20 mouse cellular contexts compared by ENCODE assay signal in genomic region chr10:4996592-4996991, GRCm38 (mm10).
DNase-seq lines count a peak whose midpoint lies in the region; ATAC-seq and TF ChIP-seq lines count a peak whose summit lies in the region.
"Had no signal": no experiment of that assay in that cellular context is flagged by ENCODE, and none has a peak within 500 bp of the region (broad histone marks: within the 10 kb centered on the region; RNA-seq: fewer than 3 reads in every experiment).

No protein-coding gene starts in this region.

- peak; percentile 80 for ATAC-seq in megakaryocyte progenitor cell, adult 5-6 weeks (replicated peaks; ENCODE audit: poor library complexity)
- ATAC-seq: forebrain, embryonic 13.5 days; forebrain, embryonic 15.5 days; forebrain, postnatal 0 days had no signal

- H3K9ac ChIP-seq in MEL (ENCODE audit: control insufficient read depth, low read depth, low read length, poor library complexity, severe bottlenecking): no peak overlapping the region
- H3K9ac ChIP-seq: embryonic facial prominence, embryonic 12.5 days; forebrain, embryonic 13.5 days; forebrain, embryonic 15.5 days; forebrain, postnatal 0 days had no signal

- TF ChIP-seq RAD21 in MEL (IDR thresholded peaks at IDR 0.05; ENCODE audit: low read depth, low read length): no peak

- TF ChIP-seq CTCF in MEL (IDR thresholded peaks at IDR 0.05 in 2 of 3, conservative IDR thresholded peaks at IDR 0.05 in 1 of 3; ENCODE audit: control insufficient read depth in 1 of 3, insufficient read depth in 1 of 3, low read depth in 2 of 3, low read length in 3 of 3, poor library complexity in 1 of 3, severe bottlenecking in 1 of 3): no peak

- peak overlapping the region; percentile 37 for H3K27ac ChIP-seq in MEL (ENCODE audit: control insufficient read depth, low read depth, low read length)
- H3K27ac ChIP-seq: embryonic facial prominence, embryonic 10.5 days; embryonic facial prominence, embryonic 12.5 days; forebrain, embryonic 13.5 days; forebrain, embryonic 15.5 days had no signal

- TF ChIP-seq EP300 in MEL (IDR thresholded peaks at IDR 0.05; ENCODE audit: low read depth in 1 of 2, low read length in 2 of 2): peak; percentile 88

- peak; percentile 77 for DNase-seq in MEL (ENCODE audit: low read depth, low spot score)
- peak; percentile 54 for DNase-seq in MEL-GATA-1-ER (ENCODE audit: extremely low read depth, low read depth)
- DNase-seq in kidney, postnatal 10 days: no peak
- no peak for DNase-seq in ovary, postnatal 10 days (ENCODE audit: low spot score)
- no peak for DNase-seq in kidney, postnatal 36 days
- DNase-seq: adrenal gland, adult 2 months; adrenal gland, postnatal 10 days; adrenal gland, postnatal 25 days; cerebellum, adult 11 months; cerebellum, adult 18-20 months; cerebellum, adult 8-10 months; cerebellum, adult 9-11 months; cerebellum, postnatal 14 days; cerebellum, postnatal 36 days; forebrain, postnatal 0 days had no signal

- H3K9me3 ChIP-seq in MEL (replicated peaks; ENCODE audit: insufficient read depth, low read length): no peaks in the 10 kb centered on the region
- H3K9me3 ChIP-seq: embryonic facial prominence, embryonic 10.5 days; embryonic facial prominence, embryonic 12.5 days; forebrain, embryonic 13.5 days; forebrain, embryonic 15.5 days had no signal

- peaks cover 0 to 19% of the 10 kb centered on the region in 2 experiments; a peak in 2 of 4 replicates for H3K36me3 ChIP-seq in MEL (ENCODE audit: control insufficient read depth in 1 of 2, insufficient read depth in 2 of 2, low read length in 2 of 2)
- H3K36me3 ChIP-seq: embryonic facial prominence, embryonic 10.5 days; embryonic facial prominence, embryonic 12.5 days; forebrain, embryonic 15.5 days had no signal

- H3K4me1 ChIP-seq in MEL (ENCODE audit: control insufficient read depth in 1 of 2, insufficient read depth in 2 of 2, low read length in 2 of 2): peaks cover 11 to 14% of the 10 kb centered on the region in 2 experiments
- H3K4me1 ChIP-seq: embryonic facial prominence, embryonic 10.5 days; embryonic facial prominence, embryonic 12.5 days; forebrain, embryonic 13.5 days; forebrain, embryonic 15.5 days had no signal

- H3K27me3 ChIP-seq in MEL (ENCODE audit: control insufficient read depth in 1 of 2, insufficient read depth in 2 of 2, low read length in 2 of 2): no peaks in the 10 kb centered on the region
- H3K27me3 ChIP-seq: embryonic facial prominence, embryonic 12.5 days; forebrain, embryonic 13.5 days; forebrain, embryonic 15.5 days had no signal

- TF ChIP-seq POLR2A in MEL (IDR thresholded peaks at IDR 0.05; ENCODE audit: control insufficient read depth in 1 of 2, insufficient read depth in 1 of 2, low read depth in 1 of 2, low read length in 2 of 2, poor library complexity in 1 of 2): no peak

- H3K79me2 ChIP-seq in MEL (ENCODE audit: control insufficient read depth, insufficient read depth, low read length, poor library complexity): no peaks in the 10 kb centered on the region

- no peak overlapping the region for H3K4me3 ChIP-seq in MEL (ENCODE audit: control insufficient read depth in 1 of 2, insufficient read depth in 1 of 2, low read depth in 2 of 2, low read length in 2 of 2)
- H3K4me3 ChIP-seq: embryonic facial prominence, embryonic 10.5 days; embryonic facial prominence, embryonic 12.5 days; forebrain, embryonic 13.5 days; forebrain, embryonic 15.5 days had no signal

TF ChIP-seq in MEL, 35 proteins besides CTCF, POLR2A, EP300 and RAD21:
- TF ChIP-seq ETS1 (IDR thresholded peaks at IDR 0.05; ENCODE audit: low read depth, low read length) (peak; percentile 77), UBTF (IDR thresholded peaks at IDR 0.05; ENCODE audit: borderline replicate concordance, insufficient read depth, low read depth, low read length) (no peak), POLR2AphosphoS2 (IDR thresholded peaks at IDR 0.05; ENCODE audit: low read length) (no peak), ELF1 (IDR thresholded peaks at IDR 0.05; ENCODE audit: low read depth, low read length) (no peak), MAZ (IDR thresholded peaks at IDR 0.05; ENCODE audit: low read depth, low read length) (no peak), GATA1 (IDR thresholded peaks at IDR 0.05; ENCODE audit: low read depth, low read length) (peak; percentile 81), TCF12 (IDR thresholded peaks at IDR 0.05; ENCODE audit: low read depth, low read length) (peak; percentile 82), RCOR1 (IDR thresholded peaks at IDR 0.05; ENCODE audit: low read depth, low read length) (peak; percentile 74), ZC3H11A (IDR thresholded peaks at IDR 0.05; ENCODE audit: low read depth, low read length) (no peak), MYC (IDR thresholded peaks at IDR 0.05; ENCODE audit: low read depth, low read length) (0 out of 2 replicates have a peak, but pooled peaks have one; percentile 53), TAL1 (IDR thresholded peaks at IDR 0.05; ENCODE audit: low read length) (peak; percentile 45), USF1 (IDR thresholded peaks at IDR 0.05; ENCODE audit: low read depth, low read length) (no peak), USF2 (IDR thresholded peaks at IDR 0.05; ENCODE audit: borderline replicate concordance in 1 of 2, insufficient read depth in 1 of 2, low read depth in 1 of 2, low read length in 2 of 2) (no peak), SIN3A (IDR thresholded peaks at IDR 0.05; ENCODE audit: low read length) (peak; percentile 63), HCFC1 (IDR thresholded peaks at IDR 0.05; ENCODE audit: low read depth, low read length) (no peak), ZMIZ1 (IDR thresholded peaks at IDR 0.05; ENCODE audit: low read depth, low read length) (no peak), SMC3 (IDR thresholded peaks at IDR 0.05; ENCODE audit: low read depth, low read length) (no peak), KAT2A (conservative IDR thresholded peaks at IDR 0.05; ENCODE audit: low read depth, low read length) (no peak), POLR2AphosphoS5 (IDR thresholded peaks at IDR 0.05; ENCODE audit: borderline replicate concordance, low read depth, low read length) (no peak), MAX (IDR thresholded peaks at IDR 0.05; ENCODE audit: low read length) (peak; percentile 28; the same call in 1 of the 2 replicates), E2F4 (IDR thresholded peaks at IDR 0.05; ENCODE audit: borderline replicate concordance, low read depth, low read length) (no peak), NELFE (IDR thresholded peaks at IDR 0.05; ENCODE audit: low read depth, low read length) (no peak), NRF1 (IDR thresholded peaks at IDR 0.05; ENCODE audit: insufficient read depth, low read depth, low read length, poor library complexity, severe bottlenecking) (no peak), MEF2A (IDR thresholded peaks at IDR 0.05; ENCODE audit: extremely low read depth, insufficient replicate concordance, low read depth, low read length, poor library complexity, severe bottlenecking) (no peak), CHD2 (IDR thresholded peaks at IDR 0.05; ENCODE audit: low read length) (no peak), JUND (IDR thresholded peaks at IDR 0.05; ENCODE audit: low read depth, low read length) (no peak), TBP (IDR thresholded peaks at IDR 0.05; ENCODE audit: low read depth, low read length) (0 out of 2 replicates have a peak, but pooled peaks have one; percentile 14), BHLHE40 (IDR thresholded peaks at IDR 0.05; ENCODE audit: borderline replicate concordance, low read depth, low read length) (0 out of 2 replicates have a peak, but pooled peaks have one; percentile 11), CHD1 (IDR thresholded peaks at IDR 0.05; ENCODE audit: low read depth, low read length) (no peak), MAFK (IDR thresholded peaks at IDR 0.05; ENCODE audit: borderline replicate concordance, low read depth, low read length) (no peak; the same call in 1 of the 2 replicates), MXI1 (IDR thresholded peaks at IDR 0.05; ENCODE audit: low read depth, low read length) (peak; percentile 34; the same call in 1 of the 2 replicates), GABPA (IDR thresholded peaks at IDR 0.05; ENCODE audit: low read depth, low read length) (no peak), ZKSCAN1 (IDR thresholded peaks at IDR 0.05; ENCODE audit: low read depth, low read length) (no peak), ZNF384 (IDR thresholded peaks at IDR 0.05; ENCODE audit: low read depth, low read length) (0 out of 2 replicates have a peak, but pooled peaks have one; percentile 15), MYB (IDR thresholded peaks at IDR 0.05; ENCODE audit: low read depth, low read length) (no peak)
TF ChIP-seq in MEL: peak in this region for 12.

Comparison
In these comparisons a context has a peak if more than half of its experiments do, and no peak if none do; other contexts are left out.
1. DNase-seq: peak in MEL (single experiment) and MEL-GATA-1-ER (single experiment); none in kidney, postnatal 10 days (single experiment), ovary, postnatal 10 days (single experiment) and kidney, postnatal 36 days (0 of 2).